Mouse (Mus musculus) C2C12 (cell line): ENCODE results near the gene D1Ertd622e.

Source experiments
- CTCF ChIP-seq: IDR thresholded peaks from one replicate; pipeline ENCODE4 v1.5.1; 2011; ENCODE audit not compliant: control insufficient read depth, insufficient read depth, insufficient read length
- FOSL1 ChIP-seq: IDR thresholded peaks from one replicate; pipeline ENCODE4 v1.8.0; 2011; ENCODE audit warnings: mild to moderate bottlenecking, low read length; ENCODE audit not compliant: poor library complexity, insufficient read depth, severe bottlenecking
- MAX ChIP-seq: IDR thresholded peaks from one replicate; pipeline ENCODE4 v1.6.1; 2011; ENCODE audit warnings: mild to moderate bottlenecking, control low read depth
- MYOD1 ChIP-seq: IDR thresholded peaks from one replicate; pipeline ENCODE4 v1.6.1; 2011; ENCODE audit warnings: low read depth; ENCODE audit not compliant: control insufficient read depth, insufficient read length
- MYOG ChIP-seq: IDR thresholded peaks from one replicate; pipeline ENCODE4 v1.6.1; 2011; ENCODE audit not compliant: control insufficient read depth, insufficient read length; ENCODE audit errors: extremely low read depth

GRCm38 (mm10) chr1:97588561-97588960 is 73.3 kb downstream of the D1Ertd622e start:
- TF ChIP-seq MYOD1 (no peak), CTCF (no peak), FOSL1 (no peak), MYOG (no peak), MAX (no peak)
